Mouse (Mus musculus) brain, embryonic 18.5 days (tissue): ENCODE results near the gene Agpat3.

ENCODE experiments used
- DNase-seq: peaks from one replicate; pipeline ENCODE4 v3.0.0-alpha.2; 2012; ENCODE audit warnings: low read depth, low spot score

The Agpat3 gene

GRCm38 (mm10) chr10:78324556-78325164 is 27.6 kb downstream of the Agpat3 start:
- DNase-seq = no peak

GRCm38 (mm10) chr10:78323214-78323880 is 28.9 kb downstream of the Agpat3 start:
- DNase-seq = peak; percentile 18

GRCm38 (mm10) chr10:78322806-78323205 is 29.5 kb downstream of the Agpat3 start:
- no peak for DNase-seq

- DNase-seq = no peak
Measured at GRCm38 (mm10) chr10:78321133-78321757, 31.0 kb downstream of the Agpat3 start.

- no peak for DNase-seq
Measured at GRCm38 (mm10) chr10:78320526-78320925, 31.8 kb downstream of the Agpat3 start.

GRCm38 (mm10) chr10:78319940-78320339 is 32.3 kb downstream of the Agpat3 start:
- no peak for DNase-seq

GRCm38 (mm10) chr10:78317270-78317923 is 34.9 kb downstream of the Agpat3 start:
- no peak for DNase-seq

GRCm38 (mm10) chr10:78316228-78317087 is 35.8 kb downstream of the Agpat3 start:
- DNase-seq = no peak

- DNase-seq = no peak
Measured at GRCm38 (mm10) chr10:78315145-78315544, 37.1 kb downstream of the Agpat3 start.

GRCm38 (mm10) chr10:78311886-78312635 is 40.2 kb downstream of the Agpat3 start:
- DNase-seq = no peak

GRCm38 (mm10) chr10:78310747-78311267 is 41.5 kb downstream of the Agpat3 start:
- no peak for DNase-seq

GRCm38 (mm10) chr10:78308617-78309016 is 43.7 kb downstream of the Agpat3 start:
- no peak for DNase-seq

GRCm38 (mm10) chr10:78307391-78307790 is 44.9 kb downstream of the Agpat3 start:
- no peak for DNase-seq

GRCm38 (mm10) chr10:78306027-78306426 is 46.3 kb downstream of the Agpat3 start:
- DNase-seq = no peak

GRCm38 (mm10) chr10:78304996-78305395 is 47.3 kb downstream of the Agpat3 start:
- no peak for DNase-seq

GRCm38 (mm10) chr10:78303675-78304074 is 48.6 kb downstream of the Agpat3 start:
- no peak for DNase-seq

- no peak for DNase-seq
Measured at GRCm38 (mm10) chr10:78300061-78300460, 52.2 kb downstream of the Agpat3 start.

- no peak for DNase-seq
Measured at GRCm38 (mm10) chr10:78298651-78299644, 53.3 kb downstream of the Agpat3 start.
